Mouse (Mus musculus) ES-E14 (cell line): ENCODE results near the gene Esyt2.

ENCODE experiments used
- MAFK ChIP-seq: IDR thresholded peaks from 2 replicates; pipeline ENCODE4 v1.6.1; 2014; ENCODE audit warnings: mild to moderate bottlenecking, low read depth, low read length, inconsistent platforms; ENCODE audit not compliant: insufficient read depth
- ZNF384 ChIP-seq: IDR thresholded peaks from 2 replicates; pipeline ENCODE4 v1.6.1; 2012; ENCODE audit warnings: low read depth, low read length, inconsistent platforms

- no peak for TF ChIP-seq ZNF384
- no peak for TF ChIP-seq MAFK
Observed at GRCm38 (mm10) chr12:116414941-116415340, 133.9 kb downstream of the Esyt2 start.
